ENCODE assay signal across 18 mouse cellular contexts in the genomic region with DNA sequence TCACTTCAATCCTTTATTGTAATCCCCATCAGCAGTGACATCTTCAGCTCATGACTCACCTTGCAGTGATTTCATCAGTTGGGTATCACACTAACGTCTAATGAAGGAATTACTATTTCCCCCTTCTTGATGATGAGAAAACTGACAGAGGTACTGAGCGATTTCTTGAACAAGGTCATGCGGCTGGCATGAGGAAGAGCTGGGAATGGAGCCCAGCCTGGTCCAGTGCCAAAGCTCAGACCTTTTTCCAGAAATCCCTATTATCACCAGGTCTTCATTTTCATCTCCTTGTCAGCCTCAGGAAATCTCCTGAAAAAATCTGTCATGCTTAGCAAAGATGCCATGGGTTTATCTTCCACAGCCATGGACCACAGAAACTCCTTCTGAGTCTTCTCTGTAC.
A peak's percentile ranks its signal among the peaks of the same experiment; 100 is the strongest.
DNase-seq lines count a peak whose midpoint lies in the region; ATAC-seq lines count a peak whose summit lies in the region.
"Had no signal": no experiment of that assay in that cellular context is flagged by ENCODE, and none has a peak within 500 bp of the region (broad histone marks: within the 10 kb centered on the region; RNA-seq: fewer than 3 reads in every experiment).

No protein-coding gene starts in this region.

- DNase-seq in heart, adult 8-10 months (ENCODE audit: low spot score): peak; percentile 9
- DNase-seq in heart, postnatal 25 days (ENCODE audit: low spot score): no peak
- DNase-seq in ovary, postnatal 36 days (ENCODE audit: low spot score): peak; percentile 27
- DNase-seq in ovary, postnatal 14 days (ENCODE audit: low spot score): no peak
- DNase-seq in cerebellum, adult 11 months: peak; percentile 67
- DNase-seq in cerebellum, postnatal 4 days (ENCODE audit: low spot score in 2 of 2): peak; percentile 22 to 74
- no peak for DNase-seq in gastrocnemius, postnatal 4 days (ENCODE audit: low spot score in 2 of 2)
- DNase-seq: B cell, adult 2 months; gastrocnemius, postnatal 10 days; layer of hippocampus, postnatal 36 days; lung, postnatal 14 days; retina, postnatal 1 day had no signal

- no peak for ATAC-seq in kidney, embryonic 15.5 days (replicated peaks; ENCODE audit: low FRiP score)
- ATAC-seq: forebrain, embryonic 13.5 days; intestine, embryonic 16.5 days; liver, embryonic 12.5 days had no signal

- H3K4me1 ChIP-seq in kidney, embryonic 15.5 days: no peaks in the 10 kb centered on the region
- H3K4me1 ChIP-seq: embryonic facial prominence, embryonic 13.5 days; forebrain, embryonic 13.5 days; liver, embryonic 12.5 days had no signal

- H3K27ac ChIP-seq in kidney, embryonic 15.5 days: no peak overlapping the region
- H3K27ac ChIP-seq: embryonic facial prominence, embryonic 13.5 days; forebrain, embryonic 13.5 days; liver, embryonic 12.5 days had no signal

- no peak overlapping the region for H3K4me2 ChIP-seq in kidney, embryonic 15.5 days
- H3K4me2 ChIP-seq: embryonic facial prominence, embryonic 13.5 days; forebrain, embryonic 13.5 days; liver, embryonic 12.5 days; midbrain, embryonic 11.5 days had no signal

- intact Hi-C loops in heart, postnatal 25 days (cut with DNase I): no loop called here

- no peaks in the 10 kb centered on the region for H3K9me3 ChIP-seq in kidney, embryonic 15.5 days (replicated peaks)
- H3K9me3 ChIP-seq: embryonic facial prominence, embryonic 13.5 days; forebrain, embryonic 13.5 days; liver, embryonic 12.5 days had no signal

- WGBS in kidney, embryonic 15.5 days: 84% methylated on average over 3 of the region's 3 CpGs

- H3K9ac ChIP-seq in kidney, embryonic 15.5 days: no peak overlapping the region
- H3K9ac ChIP-seq: embryonic facial prominence, embryonic 13.5 days; forebrain, embryonic 13.5 days; liver, embryonic 12.5 days had no signal

- no peak overlapping the region for H3K4me3 ChIP-seq in kidney, embryonic 15.5 days (replicated peaks)
- H3K4me3 ChIP-seq: embryonic facial prominence, embryonic 13.5 days; forebrain, embryonic 13.5 days; liver, embryonic 12.5 days had no signal

- no peaks in the 10 kb centered on the region for H3K36me3 ChIP-seq in kidney, embryonic 15.5 days
- H3K36me3 ChIP-seq: embryonic facial prominence, embryonic 13.5 days; liver, embryonic 12.5 days had no signal

- H3K27me3 ChIP-seq in kidney, embryonic 15.5 days: no peaks in the 10 kb centered on the region
- H3K27me3 ChIP-seq: embryonic facial prominence, embryonic 13.5 days; forebrain, embryonic 13.5 days; liver, embryonic 12.5 days had no signal

Comparison
In these comparisons a context has a peak if more than half of its experiments do, and no peak if none do; other contexts are left out.
1. DNase-seq: peak in heart, adult 8-10 months (single experiment), ovary, postnatal 36 days (single experiment), cerebellum, adult 11 months (single experiment) and cerebellum, postnatal 4 days (2 of 2); none in heart, postnatal 25 days (single experiment), ovary, postnatal 14 days (single experiment) and gastrocnemius, postnatal 4 days (0 of 2).